Mouse (Mus musculus): ENCODE results near the gene Gm9887. TPM values are rescaled to one million over a fixed set of nuclear protein-coding genes. Genes with fewer than 3 reads are reported as not detected.

Gene Gm9887
- 0.56 and 0.66 TPM in 2 replicates for polyA plus RNA-seq (2015; fragmentation: Nextera tagmentation; extraction: Ambion mirVana)

GRCm38 (mm10) chr12:69371854-69372671, at the start of gene Gm9887, which contains the start of gene Arf6:
TSS of gene Gm9887 (minus strand) at chr12:69372458.
TSS of gene Arf6 (plus strand) at chr12:69372150.
- ATAC-seq, result peak; percentile 95
- Histone ChIP-seq H3K27ac (ENCODE audit: low read depth, low read length) (peak within 1 kb of the TSS; percentile 93), H3K4me3 (ENCODE audit: low read length) (peak within 1 kb of the TSS; percentile 100), H3K36me3 (ENCODE audit: control insufficient read depth, insufficient read depth, low read length) (no peaks in the 10 kb centered on the region), H3K9ac (ENCODE audit: low read depth, low read length) (peak within 1 kb of the TSS; percentile 97), H3K9me3 (ENCODE audit: control insufficient read depth, low read length) (no peaks in the 10 kb centered on the region), H3K4me1 (ENCODE audit: control insufficient read depth, insufficient read depth, low read depth, low read length) (peaks cover 17% of the 10 kb centered on the region), H3K27me3 (replicated peaks; ENCODE audit: control insufficient read depth, insufficient read depth, low read length) (no peaks in the 10 kb centered on the region), H3K4me2 (ENCODE audit: low read length) (peak within 1 kb of the TSS; percentile 97)
- WGBS, result under 1% methylated on average over 81 of the region's 121 CpGs

DNA sequence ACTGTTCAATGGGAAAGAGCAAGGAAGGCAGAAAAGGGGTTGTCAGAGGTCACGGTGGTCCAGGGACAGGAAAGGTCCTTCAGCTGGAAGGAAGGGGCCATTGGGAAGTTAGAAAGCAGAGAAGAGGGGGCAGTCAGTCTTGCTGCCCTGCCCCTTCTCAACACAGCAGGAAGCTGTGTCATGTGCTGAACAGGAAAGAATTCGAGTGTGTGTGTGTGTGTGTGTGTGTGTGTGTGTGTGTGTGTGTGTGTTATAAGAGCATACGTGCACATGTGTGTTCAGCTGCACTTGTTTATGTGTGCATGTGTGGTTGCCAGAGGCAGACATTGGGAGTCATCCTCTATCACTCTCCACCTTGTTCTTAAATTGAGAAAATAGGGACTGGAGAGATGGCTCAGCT, 48.5 kb upstream of the Gm9887 start:
- no peak overlapping the region for H3K27ac ChIP-seq (ENCODE audit: low read depth, low read length)
- no peaks in the 10 kb centered on the region for H3K36me3 ChIP-seq (ENCODE audit: control insufficient read depth, insufficient read depth, low read length)
- H3K4me3 ChIP-seq (ENCODE audit: low read length), result no peak overlapping the region
- no peak overlapping the region for H3K9ac ChIP-seq (ENCODE audit: low read depth, low read length)
- no peak for ATAC-seq
- H3K9me3 ChIP-seq (ENCODE audit: control insufficient read depth, low read length), result peaks cover 3% of the 10 kb centered on the region; the same call in 1 of the 2 replicates
- H3K4me1 ChIP-seq (ENCODE audit: control insufficient read depth, insufficient read depth, low read depth, low read length), result no peaks in the 10 kb centered on the region
- H3K4me2 ChIP-seq (ENCODE audit: low read length), result no peak overlapping the region
- no peaks in the 10 kb centered on the region for H3K27me3 ChIP-seq (replicated peaks; ENCODE audit: control insufficient read depth, insufficient read depth, low read length)
- 63% methylated on average over 3 of the region's 3 CpGs for WGBS

GRCm38 (mm10) chr12:69419606-69420005, 47.3 kb upstream of the Gm9887 start:
- Histone ChIP-seq H3K4me3 (ENCODE audit: low read length) (no peak overlapping the region), H3K27ac (ENCODE audit: low read depth, low read length) (no peak overlapping the region), H3K4me1 (ENCODE audit: control insufficient read depth, insufficient read depth, low read depth, low read length) (no peaks in the 10 kb centered on the region), H3K9me3 (ENCODE audit: control insufficient read depth, low read length) (peaks cover 3% of the 10 kb centered on the region; the same call in 1 of the 2 replicates), H3K27me3 (replicated peaks; ENCODE audit: control insufficient read depth, insufficient read depth, low read length) (no peaks in the 10 kb centered on the region), H3K4me2 (ENCODE audit: low read length) (no peak overlapping the region), H3K9ac (ENCODE audit: low read depth, low read length) (no peak overlapping the region), H3K36me3 (ENCODE audit: control insufficient read depth, insufficient read depth, low read length) (no peaks in the 10 kb centered on the region)
- ATAC-seq, result no peak
- 95% methylated on average over 4 of the region's 4 CpGs for WGBS

DNA sequence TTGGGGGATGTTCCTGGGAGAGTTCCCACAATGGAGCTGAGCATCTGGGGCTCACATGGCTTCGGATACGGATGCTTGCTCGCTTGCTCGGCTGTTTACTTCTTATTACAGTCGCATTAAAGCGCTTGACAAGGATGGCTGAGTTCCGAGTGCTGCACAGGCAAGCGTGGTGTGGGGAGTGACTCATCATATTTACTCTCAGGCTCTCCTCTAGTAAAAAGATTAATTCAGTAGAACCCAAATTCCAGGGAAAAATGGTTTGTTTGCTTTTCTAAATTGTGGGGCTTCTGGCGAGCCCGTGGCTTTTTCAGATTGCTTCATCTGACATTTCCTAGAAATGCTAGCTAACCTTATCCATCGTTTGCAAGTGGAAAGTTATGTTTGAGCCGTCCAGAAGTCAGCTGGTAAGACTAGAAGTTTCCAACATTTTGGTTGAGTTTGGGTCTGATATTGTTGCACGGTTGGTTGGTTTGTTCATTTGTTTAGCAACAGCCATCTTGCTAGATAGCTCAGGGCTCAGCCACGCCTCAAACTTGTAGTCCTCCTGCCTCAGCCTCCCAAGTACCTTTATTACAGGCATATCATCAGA, 46.9 kb upstream of the Gm9887 start:
- Histone ChIP-seq H3K4me1 (ENCODE audit: control insufficient read depth, insufficient read depth, low read depth, low read length) (no peaks in the 10 kb centered on the region), H3K27ac (ENCODE audit: low read depth, low read length) (no peak overlapping the region), H3K9ac (ENCODE audit: low read depth, low read length) (no peak overlapping the region), H3K4me2 (ENCODE audit: low read length) (no peak overlapping the region), H3K9me3 (ENCODE audit: control insufficient read depth, low read length) (peaks cover 3% of the 10 kb centered on the region; the same call in 1 of the 2 replicates), H3K27me3 (replicated peaks; ENCODE audit: control insufficient read depth, insufficient read depth, low read length) (no peaks in the 10 kb centered on the region), H3K36me3 (ENCODE audit: control insufficient read depth, insufficient read depth, low read length) (no peaks in the 10 kb centered on the region), H3K4me3 (ENCODE audit: low read length) (no peak overlapping the region)
- no peak for ATAC-seq
- WGBS, result 80% methylated on average over 14 of the region's 14 CpGs

DNA sequence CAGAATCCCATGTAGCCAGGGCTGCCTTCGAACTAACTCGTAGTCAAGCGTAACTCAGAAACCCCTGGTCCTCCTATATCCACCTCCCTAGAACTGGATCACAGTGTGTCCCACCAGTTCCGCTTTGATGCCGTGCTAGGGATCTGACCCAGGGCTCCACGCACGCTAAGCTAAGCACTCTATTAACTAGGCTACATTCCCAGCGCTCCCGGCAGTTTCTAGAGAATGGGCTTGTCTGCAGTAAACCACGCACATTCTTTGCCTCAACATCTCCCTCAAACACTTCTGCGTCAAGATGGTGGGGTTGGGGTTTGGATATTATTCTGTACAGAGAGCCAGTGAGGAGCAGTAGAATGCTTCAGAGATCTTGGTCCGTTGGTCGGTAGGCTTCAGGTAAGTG, 46.3 kb upstream of the Gm9887 start:
- Histone ChIP-seq H3K27ac (ENCODE audit: low read depth, low read length) (no peak overlapping the region), H3K9me3 (ENCODE audit: control insufficient read depth, low read length) (peaks cover 3% of the 10 kb centered on the region; the same call in 1 of the 2 replicates)
- ATAC-seq, result no peak

DNA sequence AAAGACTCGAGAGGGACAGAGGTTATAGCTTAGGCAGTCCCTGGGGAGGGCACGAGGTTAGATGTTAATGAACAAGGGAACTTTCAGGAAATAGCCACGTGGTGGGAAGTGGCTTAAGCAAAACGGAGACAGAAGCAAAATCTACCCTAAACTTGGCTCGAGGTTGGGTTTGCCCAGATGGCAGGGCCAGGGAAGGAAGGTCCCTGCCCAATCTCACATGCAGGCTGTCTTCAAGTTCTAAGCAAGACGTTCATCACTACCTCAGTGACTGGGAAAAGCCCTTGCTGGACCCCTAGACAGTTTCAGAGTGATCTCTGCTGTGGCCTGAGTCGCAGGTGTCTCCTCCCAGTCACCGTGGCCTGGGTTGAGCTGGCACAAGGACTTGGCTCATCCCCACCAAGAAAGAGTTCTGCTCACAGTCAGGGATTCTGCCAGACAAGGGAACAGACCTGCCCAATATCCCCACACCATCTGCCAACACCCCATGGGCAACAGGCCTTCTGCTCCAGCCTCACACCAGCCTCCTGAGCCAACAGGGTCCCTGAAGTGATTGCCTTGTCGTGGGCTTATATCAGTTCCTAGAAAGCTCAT, 45.5 kb upstream of the Gm9887 start:
- ATAC-seq, result peak; percentile 85
- no peak overlapping the region for H3K4me3 ChIP-seq (ENCODE audit: low read length)
- 61% methylated on average over 9 of the region's 9 CpGs for WGBS
- no peaks in the 10 kb centered on the region for H3K4me1 ChIP-seq (ENCODE audit: control insufficient read depth, insufficient read depth, low read depth, low read length)
- H3K9me3 ChIP-seq (ENCODE audit: control insufficient read depth, low read length), result peaks cover 3% of the 10 kb centered on the region; the same call in 1 of the 2 replicates
- no peaks in the 10 kb centered on the region for H3K36me3 ChIP-seq (ENCODE audit: control insufficient read depth, insufficient read depth, low read length)
- H3K27me3 ChIP-seq (replicated peaks; ENCODE audit: control insufficient read depth, insufficient read depth, low read length), result no peaks in the 10 kb centered on the region
- no peak overlapping the region for H3K9ac ChIP-seq (ENCODE audit: low read depth, low read length)
- H3K27ac ChIP-seq (ENCODE audit: low read depth, low read length), result no peak overlapping the region
- no peak overlapping the region for H3K4me2 ChIP-seq (ENCODE audit: low read length)

More for the DNA sequence above, 46.3 kb upstream of the Gm9887 start:
- no peaks in the 10 kb centered on the region for H3K27me3 ChIP-seq (replicated peaks; ENCODE audit: control insufficient read depth, insufficient read depth, low read length)
- H3K9ac ChIP-seq (ENCODE audit: low read depth, low read length), result no peak overlapping the region
- H3K4me3 ChIP-seq (ENCODE audit: low read length), result no peak overlapping the region
- 83% methylated on average over 13 of the region's 13 CpGs for WGBS
- no peak overlapping the region for H3K4me2 ChIP-seq (ENCODE audit: low read length)
- H3K36me3 ChIP-seq (ENCODE audit: control insufficient read depth, insufficient read depth, low read length), result no peaks in the 10 kb centered on the region
- no peaks in the 10 kb centered on the region for H3K4me1 ChIP-seq (ENCODE audit: control insufficient read depth, insufficient read depth, low read depth, low read length)

DNA sequence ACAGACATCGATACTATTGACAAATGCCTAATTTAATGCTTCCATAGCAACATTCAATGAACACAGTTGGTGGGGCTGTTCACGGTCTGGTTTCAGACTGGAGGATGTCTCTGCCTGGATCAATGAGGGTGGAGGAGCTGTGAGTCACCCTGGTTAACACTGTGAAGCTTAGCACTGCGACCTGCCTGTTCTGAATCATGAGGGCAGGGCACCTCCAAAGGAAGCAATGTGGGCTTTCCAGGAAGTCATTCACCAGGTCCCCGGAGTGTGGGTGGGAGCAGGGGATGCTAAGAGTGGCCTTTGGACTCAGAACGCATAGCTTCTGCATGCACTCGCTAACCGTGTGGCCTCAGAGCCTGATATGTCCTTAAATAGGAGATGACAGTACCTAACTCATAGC, 44.5 kb upstream of the Gm9887 start:
- H3K4me3 ChIP-seq (ENCODE audit: low read length), result no peak overlapping the region
- no peak overlapping the region for H3K9ac ChIP-seq (ENCODE audit: low read depth, low read length)
- no peak for ATAC-seq
- no peaks in the 10 kb centered on the region for H3K9me3 ChIP-seq (ENCODE audit: control insufficient read depth, low read length)
- no peak overlapping the region for H3K4me2 ChIP-seq (ENCODE audit: low read length)
- H3K27me3 ChIP-seq (replicated peaks; ENCODE audit: control insufficient read depth, insufficient read depth, low read length), result no peaks in the 10 kb centered on the region
- no peak overlapping the region for H3K27ac ChIP-seq (ENCODE audit: low read depth, low read length)
- no peaks in the 10 kb centered on the region for H3K4me1 ChIP-seq (ENCODE audit: control insufficient read depth, insufficient read depth, low read depth, low read length)
- whole genome bisulfite sequencing, result 68% methylated on average over 7 of the region's 7 CpGs
- no peaks in the 10 kb centered on the region for H3K36me3 ChIP-seq (ENCODE audit: control insufficient read depth, insufficient read depth, low read length)

- Histone ChIP-seq H3K27me3 (replicated peaks; ENCODE audit: control insufficient read depth, insufficient read depth, low read length) (no peaks in the 10 kb centered on the region), H3K4me3 (ENCODE audit: low read length) (no peak overlapping the region), H3K4me1 (ENCODE audit: control insufficient read depth, insufficient read depth, low read depth, low read length) (no peaks in the 10 kb centered on the region), H3K36me3 (ENCODE audit: control insufficient read depth, insufficient read depth, low read length) (no peaks in the 10 kb centered on the region), H3K9me3 (ENCODE audit: control insufficient read depth, low read length) (no peaks in the 10 kb centered on the region), H3K9ac (ENCODE audit: low read depth, low read length) (no peak overlapping the region), H3K4me2 (ENCODE audit: low read length) (no peak overlapping the region), H3K27ac (ENCODE audit: low read depth, low read length) (no peak overlapping the region)
- ATAC-seq, result no peak
- WGBS, result 88% methylated on average over 4 of the region's 4 CpGs
Measured at GRCm38 (mm10) chr12:69414826-69415572, 42.7 kb upstream of the Gm9887 start.

All from hindbrain, embryonic 16.5 days (tissue).